Mouse (Mus musculus) heart, postnatal 4 days (tissue): ENCODE measurements around the gene Slc22a23. TPM values are rescaled to one million over a fixed set of nuclear protein-coding genes. Genes with fewer than 3 reads are reported as not detected.
"Not testable (repeated sequence)": the region's sequence is repeated elsewhere in the genome, so short reads cannot be mapped to it uniquely, and the experiment has no call there.

Source experiments
- DNase-seq: peaks from one replicate; pipeline ENCODE4 v3.0.0; 2021
- total RNA-seq, 2 experiments: library from RNA; stranded (reverse); gene quantifications; 2 replicates each; pipeline ENCODE4 v1.2.3; 2021

Slc22a23 gene
- 10 to 100 TPM in 1 of 2 experiments, 1 to 10 TPM in 1; 8.2 to 10.6 TPM for total RNA-seq

GRCm38 (mm10) chr13:34345128-34346085 is at the start of gene Slc22a23:
Gene Slc22a23, minus strand, starts transcription at chr13:34345182.
- DNase-seq: peak; percentile 84

DNA sequence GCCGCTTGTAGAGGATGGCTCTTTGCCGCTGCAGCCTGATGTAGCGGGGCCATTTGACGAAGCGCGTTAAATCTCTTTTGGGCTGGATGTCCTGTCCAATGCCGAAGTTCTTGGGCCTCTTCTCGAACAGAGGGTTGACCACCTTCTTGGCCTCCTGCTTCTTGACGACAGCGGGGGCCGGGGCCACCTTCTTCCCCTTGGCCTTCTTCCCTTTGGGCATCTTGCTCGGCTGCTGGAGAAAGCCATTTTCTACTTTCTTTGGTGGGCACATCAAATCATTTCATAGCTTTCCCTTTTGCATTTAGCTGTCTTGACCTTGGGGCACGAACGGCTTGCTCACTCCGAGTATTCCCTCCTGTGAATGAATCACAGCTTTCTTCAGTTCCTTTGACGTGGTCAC is 49.3 kb upstream of the Slc22a23 start:
- DNase-seq: not testable (repeated sequence)

DNA sequence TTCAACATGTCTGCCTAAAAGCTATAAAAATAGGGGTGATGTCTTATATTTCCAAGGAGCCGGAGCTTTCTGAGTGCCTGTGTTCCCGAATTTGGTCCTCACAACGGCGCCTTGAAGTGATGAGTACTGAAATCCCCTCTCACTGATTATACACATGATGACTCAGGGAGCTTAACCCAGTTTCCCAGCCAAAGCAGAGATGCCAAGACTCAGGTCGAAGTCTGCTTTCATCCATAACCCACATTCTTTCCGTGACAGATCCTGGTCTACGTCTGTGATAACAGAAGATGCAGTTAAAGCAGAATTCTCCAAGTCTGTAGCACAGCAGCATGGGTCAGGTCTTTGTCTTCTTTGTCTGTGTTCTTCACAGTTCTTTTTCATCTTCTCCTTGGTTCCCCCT is 47.4 kb upstream of the Slc22a23 start:
- DNase-seq: no peak

- DNase-seq: no peak
Observed at GRCm38 (mm10) chr13:34388219-34388618, 43.2 kb upstream of the Slc22a23 start.

GRCm38 (mm10) chr13:34383416-34383815 is 38.4 kb upstream of the Slc22a23 start:
- no peak for DNase-seq

GRCm38 (mm10) chr13:34378926-34379325 is 33.9 kb upstream of the Slc22a23 start:
- DNase-seq: no peak

GRCm38 (mm10) chr13:34375145-34375544 is 30.2 kb upstream of the Slc22a23 start:
- no peak for DNase-seq

GRCm38 (mm10) chr13:34372870-34373478 is 28.0 kb upstream of the Slc22a23 start:
- no peak for DNase-seq

GRCm38 (mm10) chr13:34371951-34372869 is 27.2 kb upstream of the Slc22a23 start:
- DNase-seq: peak; percentile 14

DNA sequence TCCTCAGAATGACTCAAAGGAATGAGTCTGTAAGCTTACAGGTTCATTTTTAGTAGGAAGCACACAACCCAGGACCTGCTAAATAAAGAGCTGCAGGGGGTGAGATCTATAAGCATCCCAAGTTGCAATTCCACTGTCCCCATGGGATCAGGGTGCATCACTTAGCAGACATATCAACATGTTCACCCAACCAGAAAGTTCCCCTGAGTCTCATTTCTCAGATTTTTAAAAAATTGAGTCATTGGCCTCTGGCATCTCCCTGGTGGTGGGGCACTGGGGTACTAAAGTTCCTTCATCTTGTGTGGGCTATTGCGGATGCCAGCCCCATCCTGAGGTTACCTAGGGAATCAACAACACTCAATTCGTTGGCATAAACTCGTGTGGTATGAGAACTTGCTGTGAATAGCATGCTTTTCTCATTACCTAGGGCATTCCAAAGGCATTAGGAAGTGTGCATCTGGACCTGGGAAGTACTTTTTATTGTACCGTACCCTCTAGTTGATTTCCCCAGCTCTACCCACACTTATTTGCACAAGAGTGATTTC is 25.4 kb upstream of the Slc22a23 start:
- DNase-seq: no peak

GRCm38 (mm10) chr13:34365226-34365625 is 20.2 kb upstream of the Slc22a23 start:
- DNase-seq: no peak

- DNase-seq: peak; percentile 35
Observed at GRCm38 (mm10) chr13:34355656-34356055, 10.7 kb upstream of the Slc22a23 start.

- no peak for DNase-seq
Observed at GRCm38 (mm10) chr13:34354830-34355624, 10.0 kb upstream of the Slc22a23 start.

DNA sequence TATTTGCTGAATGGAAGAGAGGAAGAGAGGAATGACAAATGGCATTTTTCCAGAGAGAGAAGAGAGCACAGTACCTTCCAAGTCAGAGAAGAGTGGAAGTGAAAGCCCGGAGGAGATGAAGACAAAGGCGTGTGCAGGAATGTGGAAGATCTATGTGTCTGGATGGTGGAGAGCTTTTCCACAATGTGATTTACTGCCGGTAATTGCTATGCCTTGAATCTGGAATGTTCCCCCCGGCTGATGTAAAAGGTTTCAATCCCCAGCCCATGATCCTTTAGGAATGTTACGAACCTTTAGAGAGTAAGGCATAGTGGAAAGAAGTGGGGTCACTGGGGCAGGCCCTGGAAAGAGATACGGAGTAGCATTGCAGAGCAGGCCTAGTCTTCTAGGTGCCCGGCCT is 8.3 kb upstream of the Slc22a23 start:
- DNase-seq: no peak

GRCm38 (mm10) chr13:34351437-34351836 is 6.5 kb upstream of the Slc22a23 start:
- DNase-seq: no peak

GRCm38 (mm10) chr13:34347960-34348889 is 3.2 kb upstream of the Slc22a23 start:
- no peak for DNase-seq

DNA sequence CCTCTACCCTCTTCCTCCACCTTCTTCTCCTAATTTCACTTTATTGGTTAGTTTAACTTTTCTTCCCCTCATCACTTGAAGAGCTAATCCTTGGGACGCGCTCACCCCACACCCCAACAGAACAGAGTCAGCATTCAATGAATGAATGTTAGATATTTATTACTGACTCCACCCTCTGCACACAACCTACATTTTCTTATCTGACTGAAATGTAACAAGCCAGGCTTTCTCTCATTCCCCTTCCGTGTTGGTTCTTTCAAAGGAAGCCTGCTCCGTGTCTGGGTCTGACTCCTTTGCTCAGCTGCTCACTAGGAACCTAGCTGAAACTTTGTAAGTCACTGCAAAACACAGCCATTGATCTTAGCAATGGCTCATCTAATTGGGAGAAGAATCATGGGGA is 1.8 kb upstream of the Slc22a23 start:
- no peak for DNase-seq

- DNase-seq: no peak
Observed at GRCm38 (mm10) chr13:34346238-34346637, 1.3 kb upstream of the Slc22a23 start.

GRCm38 (mm10) chr13:34344376-34345127 is 430 bp downstream of the Slc22a23 start:
- peak; percentile 53 for DNase-seq
